8 mouse cellular contexts compared by ENCODE assay signal in genomic region chr2:71056115-71056835, GRCm38 (mm10). TPM values are rescaled to one million over a fixed set of nuclear protein-coding genes. Genes with fewer than 3 reads are reported as not detected.
DNase-seq lines count a peak whose midpoint lies in the region; TF ChIP-seq lines count a peak whose summit lies in the region.

No protein-coding gene starts in this region.

- peak overlapping the region; percentile 41 for H3ac ChIP-seq in myocyte (ENCODE audit: control insufficient read depth, insufficient read length)

- H3K4me3 ChIP-seq in left cerebral cortex, adult 2 months, result peak overlapping the region; percentile 95
- H3K4me3 ChIP-seq in myocyte, result peak overlapping the region; percentile 88

- DNase-seq in left cerebral cortex, adult 2 months (ENCODE audit: extremely low spot score in 1 of 2, low spot score in 2 of 2), result no peak
- no peak for DNase-seq in left cerebral cortex, adult 9 months (ENCODE audit: low spot score in 2 of 2)
- peak; percentile 40 for DNase-seq in c-Kit-positive CD71-positive TER-119-positive erythroid progenitor cells, embryonic 14.5 days (ENCODE audit: low spot score)
- DNase-seq in hindlimb bud, embryonic 11.5 days (ENCODE audit: extremely low spot score, low read depth, low spot score), result peak; percentile 10
- no peak for DNase-seq in embryo, embryonic 11 days
- no peak for DNase-seq in left cerebral cortex, adult 18-20 months (ENCODE audit: low spot score in 2 of 2)
- DNase-seq in kidney, postnatal 4 days, result no peak

- H3K36me3 ChIP-seq in myocyte (ENCODE audit: control insufficient read depth, insufficient read depth), result peaks cover 4% of the 10 kb centered on the region

- H3K27me3 ChIP-seq in myocyte (ENCODE audit: control insufficient read depth, insufficient read depth, insufficient read length), result no peaks in the 10 kb centered on the region

- no peaks in the 10 kb centered on the region for H3K79me2 ChIP-seq in myocyte (ENCODE audit: control insufficient read depth, insufficient read depth)

- intact Hi-C loops in left cerebral cortex, adult 2 months (cut with DNase I), result no loop called here

- no peak for TF ChIP-seq POLR2A in myocyte (IDR thresholded peaks at IDR 0.05; ENCODE audit: insufficient read length, low read depth)

- peak overlapping the region; percentile 84 for H3K4me2 ChIP-seq in myocyte (ENCODE audit: low read depth)

- peak; percentile 31 for TF ChIP-seq CTCF in left cerebral cortex, adult 2 months (IDR thresholded peaks at IDR 0.05)

- peak overlapping the region; percentile 95 for H3K27ac ChIP-seq in left cerebral cortex, adult 2 months

TF ChIP-seq in myocyte, 11 proteins besides CTCF, POLR2A, EP300 and RAD21:
- TF ChIP-seq MYOD1 (IDR thresholded peaks at IDR 0.05; ENCODE audit: control insufficient read depth in 1 of 3, insufficient read length in 2 of 3, low read depth in 2 of 3) (no peak), SRF (IDR thresholded peaks at IDR 0.05; ENCODE audit: control insufficient read depth, insufficient read length, low read depth) (no peak), POLR2AphosphoS2 (IDR thresholded peaks at IDR 0.05; ENCODE audit: insufficient read length, low read depth) (no peak), CEBPB (IDR thresholded peaks at IDR 0.05; ENCODE audit: insufficient read depth, poor library complexity, severe bottlenecking) (no peak), REST (IDR thresholded peaks at IDR 0.05; ENCODE audit: insufficient read depth, insufficient read length) (no peak), E2F4 (IDR thresholded peaks at IDR 0.05; ENCODE audit: insufficient read depth) (no peak)

RNA-seq across cellular contexts. Expression of gene Mettl8, which starts 0.9 kb away (rescaled TPM):
- total RNA-seq in left cerebral cortex, adult 2 months (2021), result 10 to 100 TPM; 11.9 to 16.9 TPM
- 7.8 TPM for polyA plus RNA-seq in myocyte (2012; fragmentation: generic; extraction: Trizol)
- total RNA-seq in left cerebral cortex, adult 18-20 months (2021), result 10 to 100 TPM; 14.5 to 15.6 TPM

RNA-seq across cellular contexts. Expression of gene Dcaf17, which starts 1.1 kb away (rescaled TPM):
- 10 to 100 TPM; 13.9 to 16.5 TPM for total RNA-seq in left cerebral cortex, adult 2 months (2021)
- polyA plus RNA-seq in myocyte (2012; fragmentation: generic; extraction: Trizol), result 1.9 TPM
- 10 to 100 TPM; 11.5 to 16.0 TPM for total RNA-seq in left cerebral cortex, adult 18-20 months (2021)

Comparison
In these comparisons a context has a peak if more than half of its experiments do, and no peak if none do; other contexts are left out.
1. DNase-seq: peak in c-Kit-positive CD71-positive TER-119-positive erythroid progenitor cells, embryonic 14.5 days (single experiment) and hindlimb bud, embryonic 11.5 days (single experiment); none in left cerebral cortex, adult 2 months (0 of 2), left cerebral cortex, adult 9 months (0 of 2), embryo, embryonic 11 days (single experiment), left cerebral cortex, adult 18-20 months (0 of 2) and kidney, postnatal 4 days (0 of 2).